Mouse (Mus musculus): ENCODE data around the gene Rnf207. TPM values are rescaled to one million over a fixed set of nuclear protein-coding genes. Genes with fewer than 3 reads are reported as not detected.

The Rnf207 gene
- polyA plus RNA-seq, 1 experiment from 2014 or later, result not detected

DNA sequence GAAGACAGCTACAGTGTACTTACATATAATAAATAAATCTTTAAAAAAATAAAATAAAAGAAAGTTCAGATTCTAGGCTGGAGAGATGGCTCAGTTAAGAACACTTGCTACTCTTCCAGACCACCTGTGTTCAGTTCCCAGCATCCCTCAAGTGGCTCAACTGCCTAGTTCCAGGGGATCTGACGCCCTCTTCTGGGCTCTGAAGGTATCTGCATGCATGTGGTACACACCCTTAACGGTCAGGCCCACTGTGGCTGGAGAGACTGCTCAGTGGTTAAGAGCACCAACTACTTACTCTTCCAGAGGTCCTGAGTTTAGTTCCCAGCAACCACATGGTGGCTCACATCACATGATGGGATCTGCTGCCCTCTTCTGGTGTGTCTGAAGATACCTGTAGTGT, 40.9 kb downstream of the Rnf207 start:
- Histone ChIP-seq H3K36me3 (ENCODE audit: inconsistent target) (no peaks in the 10 kb centered on the region), H3K4me3 (ENCODE audit: inconsistent target) (no peak overlapping the region), H3K79me2 (ENCODE audit: inconsistent target) (no peaks in the 10 kb centered on the region), H3K27ac (no peak overlapping the region)
- 73% methylated on average over 2 of the region's 2 CpGs for WGBS (ENCODE audit: missing documents)

DNA sequence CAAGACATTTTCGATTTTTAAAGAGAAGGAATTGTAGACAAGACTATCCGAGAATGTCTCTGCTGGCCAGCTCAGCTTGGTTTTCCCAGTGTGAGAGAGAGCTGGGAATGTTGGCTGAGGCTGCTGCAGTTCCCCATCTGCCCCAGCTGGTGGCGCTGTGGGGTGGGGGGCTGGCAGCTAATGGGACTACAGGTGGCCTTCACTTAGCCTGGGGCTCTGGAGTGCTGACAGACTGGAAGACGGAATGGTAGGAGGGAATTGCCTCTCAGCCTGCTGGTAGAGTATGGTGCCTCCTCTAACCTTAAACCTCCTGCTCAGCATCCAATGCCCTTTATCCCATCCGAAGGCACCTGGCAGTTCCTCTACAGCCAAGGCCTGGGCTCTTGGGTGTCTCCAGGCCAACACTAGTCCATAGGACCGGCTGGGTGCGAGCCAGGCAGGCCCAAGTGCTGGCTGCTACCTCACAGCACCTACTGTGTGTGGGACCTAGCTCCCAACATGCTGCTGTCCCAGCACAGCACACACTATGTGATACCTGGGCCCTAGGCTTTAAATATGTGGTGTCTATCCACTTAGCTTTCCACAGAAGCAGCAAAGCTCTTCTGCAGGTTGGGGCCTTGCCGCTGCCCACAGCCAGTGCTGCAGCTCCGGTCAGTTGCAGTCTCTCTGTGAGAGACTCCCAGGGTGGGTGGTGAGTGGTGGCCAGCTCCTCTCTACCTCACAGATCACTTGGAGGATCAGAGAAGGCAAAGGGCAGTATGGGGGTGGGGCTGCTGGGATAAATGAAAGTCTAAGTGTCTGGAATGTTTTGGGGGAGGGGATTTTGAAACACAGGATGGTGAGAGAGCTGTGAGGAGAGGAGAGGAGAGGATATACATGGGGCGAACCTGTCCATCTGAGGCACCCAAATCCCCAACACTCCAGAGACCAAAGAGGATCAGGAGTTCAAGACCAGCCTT, 42.1 kb downstream of the Rnf207 start:
- Histone ChIP-seq H3K79me2 (ENCODE audit: inconsistent target) (no peaks in the 10 kb centered on the region), H3K27ac (no peak overlapping the region), H3K4me3 (ENCODE audit: inconsistent target) (no peak overlapping the region), H3K36me3 (ENCODE audit: inconsistent target) (no peaks in the 10 kb centered on the region)
- WGBS (ENCODE audit: missing documents), result 64% methylated on average over 9 of the region's 10 CpGs

DNA sequence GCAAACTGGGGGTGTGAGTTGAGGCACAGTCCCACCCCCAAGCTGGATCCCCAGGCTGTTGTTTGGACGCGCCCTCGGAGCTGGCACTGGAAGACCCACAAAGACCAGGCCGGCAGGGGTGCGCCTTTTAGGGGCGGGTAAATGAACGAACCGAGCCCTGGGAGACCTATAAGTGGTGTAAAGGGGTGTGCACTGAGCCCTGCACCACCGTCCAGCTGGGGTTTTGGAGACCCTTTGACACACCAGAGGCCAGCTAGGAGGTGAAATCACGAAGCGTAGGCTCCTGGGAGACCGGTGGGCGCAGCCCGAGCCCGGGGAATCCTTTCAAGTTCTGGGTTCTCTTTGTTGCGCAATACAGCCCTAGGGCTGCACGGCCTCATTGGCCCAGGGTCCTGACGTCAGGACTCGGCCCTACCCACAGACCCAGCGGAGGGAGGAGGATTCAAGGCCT, 44.1 kb downstream of the Rnf207 start:
- Histone ChIP-seq H3K79me2 (ENCODE audit: inconsistent target) (no peaks in the 10 kb centered on the region), H3K36me3 (ENCODE audit: inconsistent target) (no peaks in the 10 kb centered on the region), H3K4me3 (ENCODE audit: inconsistent target) (no peak overlapping the region), H3K27ac (no peak overlapping the region)
- WGBS (ENCODE audit: missing documents), result 7% methylated on average over 20 of the region's 20 CpGs

DNA sequence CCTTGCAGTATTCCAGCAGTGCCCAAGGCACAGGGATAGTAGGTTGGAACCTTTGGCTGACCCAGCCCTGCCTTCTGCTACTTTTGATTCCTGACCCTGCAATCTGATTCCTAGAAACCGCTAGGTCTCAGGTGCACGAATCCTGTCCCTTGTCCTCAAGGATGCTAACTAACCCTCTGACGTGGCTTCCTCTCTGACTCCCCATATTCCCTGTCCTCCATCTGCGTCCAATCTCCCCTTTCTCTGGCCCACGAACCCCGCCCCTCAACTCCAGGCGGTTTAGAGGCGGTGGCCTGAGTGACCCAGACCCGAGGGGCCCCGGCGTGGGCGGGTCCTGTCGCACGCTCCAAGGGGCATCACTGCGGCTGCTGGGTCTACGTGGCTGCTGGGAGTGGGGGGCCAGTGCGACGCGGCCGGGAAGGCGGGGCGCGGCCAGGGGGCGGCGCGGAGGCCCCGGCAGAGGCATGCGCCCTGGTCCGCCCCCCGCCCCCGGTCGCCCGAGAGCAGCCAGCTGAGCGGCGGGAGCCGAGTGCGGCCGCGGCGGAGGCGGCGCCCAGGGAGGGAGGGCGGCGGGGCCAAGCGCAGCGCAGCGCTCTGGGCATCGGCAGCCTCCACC, 45.1 kb downstream of the Rnf207 start, which contains the start of gene Gpr153:
Gpr153 (plus strand) TSS at position 612 of the 616 bp plus-strand sequence.
- Histone ChIP-seq H3K4me3 (ENCODE audit: inconsistent target) (no peak within 1 kb of the TSS), H3K27ac (no peak within 1 kb of the TSS), H3K79me2 (ENCODE audit: inconsistent target) (no peaks in the 10 kb centered on the region), H3K36me3 (ENCODE audit: inconsistent target) (no peaks in the 10 kb centered on the region)
- WGBS (ENCODE audit: missing documents), result 11% methylated on average over 42 of the region's 48 CpGs

DNA sequence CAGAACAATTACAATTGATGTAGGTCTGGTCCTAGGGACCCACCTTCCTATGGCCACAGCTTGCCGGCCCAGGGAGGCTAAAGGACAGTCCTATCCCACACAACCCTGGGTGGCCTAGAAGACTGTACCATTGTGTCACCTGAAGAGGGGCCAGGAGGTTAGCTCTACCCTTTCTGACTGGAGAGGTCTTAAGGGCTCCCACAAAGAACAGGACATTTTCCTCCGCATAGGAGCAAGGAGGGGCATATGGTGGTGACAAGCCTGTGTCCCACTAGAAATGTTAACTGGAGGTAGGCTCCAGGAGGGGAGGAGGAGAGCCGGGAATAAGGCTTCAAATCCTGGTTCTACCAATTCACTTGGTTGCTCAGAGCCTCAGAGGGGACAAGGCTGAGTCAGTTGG, 45.6 kb downstream of the Rnf207 start:
- H3K4me3 ChIP-seq (ENCODE audit: inconsistent target), result no peak overlapping the region
- 79% methylated on average over 3 of the region's 3 CpGs for WGBS (ENCODE audit: missing documents)
- no peaks in the 10 kb centered on the region for H3K79me2 ChIP-seq (ENCODE audit: inconsistent target)
- H3K36me3 ChIP-seq (ENCODE audit: inconsistent target), result no peaks in the 10 kb centered on the region
- H3K27ac ChIP-seq, result no peak overlapping the region

DNA sequence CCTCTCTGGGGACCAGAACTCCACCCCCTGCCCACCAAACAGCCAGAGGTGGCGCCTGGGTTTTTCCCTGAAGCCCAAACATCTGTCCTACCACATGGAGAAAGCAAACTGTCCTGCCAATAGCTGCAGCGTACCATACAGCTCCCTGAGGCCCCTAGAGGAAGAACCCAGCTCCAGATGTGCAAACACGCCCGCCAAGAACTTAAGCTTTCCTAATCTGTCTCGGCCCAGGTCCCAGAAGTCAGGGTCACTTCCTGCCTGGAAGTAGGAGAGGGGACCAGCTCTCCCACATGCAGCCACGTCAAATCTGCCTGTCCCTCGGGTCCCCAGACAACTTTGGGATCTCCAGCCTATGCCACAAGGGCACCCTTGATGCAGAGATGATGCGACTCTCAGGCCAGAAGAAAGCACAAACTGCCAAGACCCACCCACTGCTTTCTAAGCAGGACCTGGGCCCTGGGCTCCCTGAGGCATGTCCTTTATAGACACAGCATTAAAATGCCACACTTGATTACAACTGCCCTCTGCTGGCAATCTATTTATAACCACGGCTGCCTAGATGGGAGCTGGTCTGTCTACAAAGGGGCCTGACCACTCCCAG, 46.2 kb downstream of the Rnf207 start:
- WGBS (ENCODE audit: missing documents), result 79% methylated on average over 9 of the region's 9 CpGs
- Histone ChIP-seq H3K27ac (no peak overlapping the region), H3K79me2 (ENCODE audit: inconsistent target) (no peaks in the 10 kb centered on the region), H3K4me3 (ENCODE audit: inconsistent target) (no peak overlapping the region), H3K36me3 (ENCODE audit: inconsistent target) (no peaks in the 10 kb centered on the region)

DNA sequence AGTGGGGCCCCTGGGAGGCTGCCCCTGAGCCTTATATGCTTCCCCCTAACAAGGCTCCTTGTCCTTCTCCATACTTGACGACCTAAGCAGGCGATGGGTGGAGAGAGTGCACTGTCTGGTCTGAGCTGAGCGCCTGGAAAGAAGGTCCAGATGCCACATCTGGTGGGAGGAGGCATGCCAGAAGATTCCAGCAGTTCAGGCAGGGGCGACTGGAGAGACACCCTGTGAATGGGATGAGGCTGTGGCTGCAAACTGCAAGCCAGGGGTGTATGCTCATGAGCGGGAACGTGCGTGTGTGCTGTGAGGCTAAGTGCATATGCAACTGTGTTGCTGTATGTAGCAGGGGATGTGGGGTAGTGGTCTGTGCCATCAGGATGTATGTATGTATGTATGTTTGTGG, 46.8 kb downstream of the Rnf207 start:
- H3K36me3 ChIP-seq (ENCODE audit: inconsistent target), result no peaks in the 10 kb centered on the region
- H3K4me3 ChIP-seq (ENCODE audit: inconsistent target), result no peak overlapping the region
- WGBS (ENCODE audit: missing documents), result 94% methylated on average over 7 of the region's 7 CpGs
- no peak overlapping the region for H3K27ac ChIP-seq
- no peaks in the 10 kb centered on the region for H3K79me2 ChIP-seq (ENCODE audit: inconsistent target)

DNA sequence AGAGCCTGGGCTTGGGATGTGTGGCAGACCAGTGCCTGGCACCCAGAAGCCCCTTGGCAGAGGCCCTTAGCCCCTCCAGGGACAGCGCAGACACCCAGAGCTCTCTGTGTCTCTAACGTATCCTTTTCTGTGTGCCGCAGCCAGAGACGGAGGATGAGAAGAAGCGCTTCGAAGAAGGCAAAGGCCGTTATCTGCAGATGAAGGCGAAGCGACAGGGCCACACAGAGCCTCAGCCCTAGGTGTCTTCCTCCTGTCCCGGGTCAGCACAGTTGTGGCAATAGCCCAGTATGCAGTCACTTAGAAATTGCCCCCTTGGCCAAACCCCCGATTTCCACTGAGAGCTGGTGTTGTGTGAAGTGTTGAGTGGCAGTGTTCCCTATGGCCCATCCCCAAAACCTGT, 47.5 kb downstream of the Rnf207 start:
- Histone ChIP-seq H3K36me3 (ENCODE audit: inconsistent target) (no peaks in the 10 kb centered on the region), H3K27ac (no peak overlapping the region), H3K79me2 (ENCODE audit: inconsistent target) (no peaks in the 10 kb centered on the region), H3K4me3 (ENCODE audit: inconsistent target) (no peak overlapping the region)
- WGBS (ENCODE audit: missing documents), result 93% methylated on average over 11 of the region's 11 CpGs

DNA sequence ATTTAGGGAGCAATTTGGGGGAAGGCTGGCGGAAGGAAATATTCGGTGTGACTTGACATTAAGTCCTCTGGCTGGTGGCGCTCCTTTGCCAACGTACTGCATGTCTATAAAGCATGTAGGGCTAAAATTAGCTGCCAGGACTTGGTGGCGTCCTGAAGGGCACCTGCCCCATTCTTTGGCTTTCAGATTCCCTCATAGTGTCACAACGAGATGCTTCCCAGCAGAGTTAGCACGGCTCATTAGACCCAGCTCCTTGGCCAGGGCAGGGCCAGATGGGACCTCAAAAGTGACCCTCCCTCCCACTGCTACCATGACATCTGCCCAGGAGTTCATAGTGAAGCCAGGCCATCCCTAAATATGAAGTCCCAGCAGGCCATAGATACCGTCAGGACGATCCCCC, 48.2 kb downstream of the Rnf207 start:
- H3K36me3 ChIP-seq (ENCODE audit: inconsistent target), result no peaks in the 10 kb centered on the region
- no peaks in the 10 kb centered on the region for H3K79me2 ChIP-seq (ENCODE audit: inconsistent target)
- whole genome bisulfite sequencing (ENCODE audit: missing documents), result 97% methylated on average over 9 of the region's 9 CpGs
- H3K27ac ChIP-seq, result no peak overlapping the region
- no peak overlapping the region for H3K4me3 ChIP-seq (ENCODE audit: inconsistent target)

DNA sequence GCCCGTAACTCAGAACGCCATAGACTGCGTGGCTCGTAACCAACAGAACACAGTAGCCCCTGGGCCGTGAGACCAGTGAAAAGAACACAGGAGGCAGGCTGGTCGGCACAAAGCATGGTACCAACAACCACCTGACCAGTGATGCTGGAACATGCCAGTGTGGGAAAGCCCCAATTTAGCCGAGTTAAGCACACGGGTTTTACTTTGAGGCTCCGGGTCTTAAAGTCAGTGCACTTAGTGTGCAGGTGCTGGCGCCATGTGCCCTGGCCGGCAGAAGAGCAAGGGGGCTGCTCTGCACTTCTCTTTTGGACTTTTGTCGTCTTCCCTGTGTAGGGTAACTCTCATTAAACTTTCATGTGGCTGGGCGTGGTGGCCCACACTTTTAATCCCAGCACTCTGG, 48.8 kb downstream of the Rnf207 start:
- Histone ChIP-seq H3K79me2 (ENCODE audit: inconsistent target) (no peaks in the 10 kb centered on the region), H3K36me3 (ENCODE audit: inconsistent target) (no peaks in the 10 kb centered on the region)
- WGBS (ENCODE audit: missing documents), result 94% methylated on average over 13 of the region's 13 CpGs

DNA sequence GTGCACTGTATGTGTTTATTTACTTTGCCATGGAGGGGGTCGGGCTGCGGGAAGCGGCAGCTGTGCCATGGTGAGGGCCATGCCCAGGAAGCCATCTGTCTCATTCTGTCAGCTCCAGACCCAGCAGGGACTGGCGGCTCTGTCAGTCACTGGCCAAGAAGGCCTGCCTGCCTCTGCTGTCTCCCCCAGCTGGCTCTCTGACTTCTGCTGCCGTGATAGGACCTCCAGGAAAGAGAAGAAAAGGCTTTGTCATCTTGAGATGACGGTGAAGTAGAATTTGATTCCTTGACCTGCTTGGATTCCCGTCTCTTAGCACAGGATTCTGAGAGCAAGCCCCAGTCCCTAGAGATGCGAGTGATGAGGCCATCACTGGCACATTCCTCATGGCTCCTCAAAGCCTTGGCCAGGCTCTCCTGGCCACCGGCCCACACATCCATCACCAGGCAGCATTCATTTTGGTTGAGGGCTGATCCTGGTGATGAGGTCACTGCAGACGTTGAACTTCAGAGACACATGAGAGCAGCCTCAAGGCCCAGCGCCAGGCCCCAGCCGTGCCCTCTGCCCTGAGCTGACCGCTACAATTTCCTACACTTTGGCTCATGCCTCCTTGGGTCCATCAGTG, 50.9 kb downstream of the Rnf207 start:
- WGBS (ENCODE audit: missing documents), result 91% methylated on average over 13 of the region's 13 CpGs
- Histone ChIP-seq H3K36me3 (ENCODE audit: inconsistent target) (no peaks in the 10 kb centered on the region), H3K27ac (no peak overlapping the region), H3K4me3 (ENCODE audit: inconsistent target) (no peak overlapping the region), H3K79me2 (ENCODE audit: inconsistent target) (no peaks in the 10 kb centered on the region)

More for the DNA sequence above, 48.8 kb downstream of the Rnf207 start:
- no peak overlapping the region for H3K4me3 ChIP-seq (ENCODE audit: inconsistent target)
- H3K27ac ChIP-seq, result no peak overlapping the region

DNA sequence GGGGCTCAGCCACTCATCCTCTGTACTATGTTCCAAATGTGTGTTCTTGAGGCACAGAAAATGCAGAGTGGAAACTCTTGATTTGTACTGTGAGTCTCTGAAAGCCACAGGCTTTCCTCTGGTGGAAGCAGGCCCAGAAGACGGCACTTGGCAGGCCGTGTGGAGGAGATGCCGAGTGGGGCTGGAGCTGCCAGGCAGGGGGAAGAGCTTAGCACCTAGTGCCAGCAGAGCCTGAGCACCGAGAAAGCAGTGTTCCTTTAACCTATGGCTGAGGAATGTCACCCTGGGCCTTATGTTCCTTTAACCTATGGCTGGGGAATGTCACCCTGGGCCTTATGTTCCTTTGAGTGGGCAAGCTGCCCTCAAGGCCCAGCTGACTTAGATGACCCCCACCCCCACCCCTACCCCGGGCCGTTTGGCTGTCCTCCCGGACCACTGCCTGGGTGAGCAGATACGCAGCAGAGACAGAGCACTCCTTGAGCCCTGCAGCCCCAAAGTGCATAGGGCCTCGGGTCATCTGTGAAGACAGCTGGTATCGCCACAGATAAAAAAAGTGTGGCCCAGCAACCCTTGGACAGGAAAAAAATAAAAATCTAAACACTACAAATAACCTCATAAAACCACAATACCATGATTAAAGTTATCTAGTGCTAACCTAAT, 52.4 kb downstream of the Rnf207 start:
- H3K27ac ChIP-seq, result no peak overlapping the region
- H3K79me2 ChIP-seq (ENCODE audit: inconsistent target), result no peaks in the 10 kb centered on the region
- no peaks in the 10 kb centered on the region for H3K36me3 ChIP-seq (ENCODE audit: inconsistent target)
- 92% methylated on average over 10 of the region's 10 CpGs for WGBS (ENCODE audit: missing documents)
- no peak overlapping the region for H3K4me3 ChIP-seq (ENCODE audit: inconsistent target)

DNA sequence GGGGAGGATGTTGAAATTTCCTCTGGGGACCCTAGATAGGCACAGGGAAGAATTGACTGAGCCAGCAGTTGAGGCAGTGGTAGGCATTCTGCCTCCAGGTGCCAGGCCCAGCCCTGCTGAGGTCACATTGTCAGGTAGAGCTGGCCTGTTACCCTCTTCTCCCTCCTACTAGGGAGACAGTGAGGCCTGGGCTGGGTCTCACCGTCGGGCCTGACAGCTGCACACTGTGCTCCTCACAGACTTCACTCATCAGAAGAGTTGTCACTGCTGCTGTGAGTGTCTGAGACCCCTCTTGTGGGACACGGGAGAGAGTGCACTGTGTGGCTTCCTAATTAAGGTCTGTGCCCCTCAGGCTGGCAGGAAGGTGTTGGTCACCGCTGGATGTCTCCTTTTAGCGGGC, 53.0 kb downstream of the Rnf207 start:
- no peaks in the 10 kb centered on the region for H3K36me3 ChIP-seq (ENCODE audit: inconsistent target)
- no peak overlapping the region for H3K4me3 ChIP-seq (ENCODE audit: inconsistent target)
- H3K79me2 ChIP-seq (ENCODE audit: inconsistent target), result no peaks in the 10 kb centered on the region
- H3K27ac ChIP-seq, result no peak overlapping the region
- WGBS (ENCODE audit: missing documents), result 93% methylated on average over 5 of the region's 5 CpGs

DNA sequence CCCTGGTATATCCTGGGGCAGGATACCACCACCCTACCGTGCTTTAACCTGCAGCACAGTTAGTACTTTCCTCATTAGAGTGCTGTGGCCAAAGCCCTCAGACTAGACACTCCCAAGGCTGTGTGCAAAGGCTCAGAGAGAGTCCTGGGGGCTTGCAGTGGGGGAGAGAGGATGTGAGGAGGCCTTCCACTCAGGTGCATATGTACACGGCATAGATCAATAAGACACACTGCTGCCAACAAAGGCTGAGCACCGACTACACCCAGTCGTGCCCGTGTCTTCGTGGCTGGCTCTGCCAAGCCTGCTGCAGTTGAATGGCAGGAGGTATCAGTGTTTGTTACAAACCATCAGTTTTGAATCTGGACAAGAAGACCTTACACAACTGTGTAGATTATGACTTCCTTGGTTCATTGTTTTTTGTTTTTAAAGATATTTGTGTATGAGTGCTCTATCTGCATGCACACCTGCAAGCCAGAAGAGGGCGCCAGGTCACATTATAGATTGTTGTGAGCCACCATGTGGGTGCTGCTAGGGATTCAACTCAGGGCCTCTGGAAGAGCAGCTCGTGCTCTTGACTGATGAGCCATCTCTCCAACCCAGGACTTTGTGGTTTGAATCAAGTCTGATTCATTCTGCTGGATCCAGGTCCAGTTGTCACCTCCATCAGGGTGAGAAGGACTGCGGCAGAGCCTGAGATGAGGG, 53.8 kb downstream of the Rnf207 start:
- whole genome bisulfite sequencing (ENCODE audit: missing documents), result 93% methylated on average over 9 of the region's 9 CpGs

More for the DNA sequence above, 53.8 kb downstream of the Rnf207 start:
- Histone ChIP-seq H3K36me3 (ENCODE audit: inconsistent target) (no peaks in the 10 kb centered on the region), H3K79me2 (ENCODE audit: inconsistent target) (no peaks in the 10 kb centered on the region), H3K27ac (no peak overlapping the region), H3K4me3 (ENCODE audit: inconsistent target) (no peak overlapping the region)
